ENCODE assay signal across 10 mouse cellular contexts in the genomic region with DNA sequence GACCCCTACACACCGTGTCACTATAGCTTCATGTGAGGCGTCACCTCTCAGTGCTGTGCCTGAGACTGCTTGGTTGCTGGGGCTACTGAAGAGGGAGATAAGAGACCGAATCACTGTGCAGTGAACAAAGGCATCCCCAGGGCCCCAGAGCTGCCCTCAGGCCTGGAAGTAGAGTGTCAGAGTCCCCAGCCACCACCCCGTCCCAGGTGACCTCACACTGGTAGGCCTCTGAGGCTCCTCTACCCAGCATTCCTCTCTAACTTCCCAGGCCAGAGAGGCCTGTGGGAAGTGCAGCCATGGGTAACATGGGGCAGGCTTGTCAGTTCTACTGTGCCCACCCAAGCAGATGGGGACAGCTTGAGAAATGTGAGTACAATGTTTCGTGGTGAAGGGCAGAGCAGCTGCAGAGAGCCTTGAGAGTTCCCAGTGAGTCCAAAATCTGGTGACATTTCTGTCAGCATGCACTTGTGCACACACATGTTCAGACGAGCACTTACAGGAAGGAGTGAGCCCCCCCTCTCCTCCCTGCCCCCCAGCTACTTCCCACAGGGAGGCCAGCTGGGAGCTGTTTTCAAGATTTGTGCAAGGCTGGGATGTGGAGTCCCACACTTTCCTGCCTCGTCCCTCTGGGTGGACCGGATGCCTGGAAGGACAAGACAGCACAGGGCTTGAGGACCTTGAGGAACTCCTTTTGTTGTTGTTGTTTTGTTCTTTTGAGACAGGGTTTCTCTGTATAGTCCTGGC. TPM values are rescaled to one million over a fixed set of nuclear protein-coding genes. Genes with fewer than 3 reads are reported as not detected.
DNase-seq lines count a peak whose midpoint lies in the region; ATAC-seq and TF ChIP-seq lines count a peak whose summit lies in the region.
"Had no signal": no experiment of that assay in that cellular context is flagged by ENCODE, and none has a peak within 500 bp of the region (broad histone marks: within the 10 kb centered on the region; RNA-seq: fewer than 3 reads in every experiment).

No protein-coding gene starts in this region.

- TF ChIP-seq CTCF in embryonic fibroblast, embryonic 13.5 days (IDR thresholded peaks at IDR 0.05; ENCODE audit: borderline replicate concordance, insufficient read depth, low read length) = no peak

- no peak for TF ChIP-seq POLR2A in embryonic fibroblast, embryonic 13.5 days (IDR thresholded peaks at IDR 0.05; ENCODE audit: low read depth, low read length)

- H3K4me2 ChIP-seq in heart, embryonic 12.5 days = no peak overlapping the region
- no peak overlapping the region for H3K4me2 ChIP-seq in midbrain, embryonic 13.5 days (replicated peaks)

- no peaks in the 10 kb centered on the region for H3K36me3 ChIP-seq in heart, embryonic 12.5 days
- peaks cover 7% of the 10 kb centered on the region for H3K36me3 ChIP-seq in midbrain, embryonic 10.5 days
- no peaks in the 10 kb centered on the region for H3K36me3 ChIP-seq in midbrain, embryonic 13.5 days

- WGBS in heart, embryonic 12.5 days = 37% methylated on average over 8 of the region's 8 CpGs
- WGBS in midbrain, embryonic 10.5 days = 73% methylated on average over 8 of the region's 8 CpGs
- 75% methylated on average over 8 of the region's 8 CpGs for WGBS in midbrain, embryonic 13.5 days

- peak; percentile 53 for ATAC-seq in heart, embryonic 12.5 days (ENCODE audit: insufficient number of reproducible peaks, low FRiP score)
- ATAC-seq in midbrain, embryonic 13.5 days = no peak
- no peak for ATAC-seq in cerebellum, adult (ENCODE audit: insufficient number of reproducible peaks, low FRiP score, low TSS enrichment)

- no peaks in the 10 kb centered on the region for H3K9me3 ChIP-seq in heart, embryonic 12.5 days (replicated peaks)
- no peaks in the 10 kb centered on the region for H3K9me3 ChIP-seq in midbrain, embryonic 10.5 days (replicated peaks)
- H3K9me3 ChIP-seq in midbrain, embryonic 13.5 days = no peaks in the 10 kb centered on the region

- H3K27ac ChIP-seq in heart, embryonic 12.5 days (ENCODE audit: poor library complexity, severe bottlenecking) = peak overlapping the region; percentile 70
- H3K27ac ChIP-seq in midbrain, embryonic 10.5 days (replicated peaks) = peak overlapping the region; percentile 33; the same call in 1 of the 2 replicates
- no peak overlapping the region for H3K27ac ChIP-seq in midbrain, embryonic 13.5 days
- peak overlapping the region; percentile 94 for H3K27ac ChIP-seq in embryonic fibroblast, embryonic 13.5 days (ENCODE audit: insufficient read depth, low read length)

- peaks cover 44% of the 10 kb centered on the region for H3K4me1 ChIP-seq in heart, embryonic 12.5 days (replicated peaks)
- H3K4me1 ChIP-seq in midbrain, embryonic 10.5 days = peaks cover 18% of the 10 kb centered on the region
- peaks cover 20% of the 10 kb centered on the region for H3K4me1 ChIP-seq in midbrain, embryonic 13.5 days (replicated peaks)
- H3K4me1 ChIP-seq in embryonic fibroblast, embryonic 13.5 days (ENCODE audit: control insufficient read depth, insufficient read depth, low read length) = peaks cover 22% of the 10 kb centered on the region

- DNase-seq in heart, postnatal 10 days = no peak
- DNase-seq in midbrain, embryonic 10.5 days (ENCODE audit: low spot score) = no peak
- peak; percentile 63 for DNase-seq in retina, embryonic 14.5 days (ENCODE audit: low spot score)
- no peak for DNase-seq in adrenal gland, adult 2 months
- DNase-seq: gastrocnemius, postnatal 25 days; thymus, postnatal 4 days had no signal

- intact Hi-C loops in heart, postnatal 10 days (cut with DNase I) = loop anchor here (5.0 kb wide), 1 partner anchor 34 kb away; no protein-coding TSS in a partner anchor

- H3K4me3 ChIP-seq in heart, embryonic 12.5 days = no peak overlapping the region
- H3K4me3 ChIP-seq in midbrain, embryonic 10.5 days = no peak overlapping the region
- no peak overlapping the region for H3K4me3 ChIP-seq in midbrain, embryonic 13.5 days (replicated peaks)
- no peak overlapping the region for H3K4me3 ChIP-seq in embryonic fibroblast, embryonic 13.5 days (ENCODE audit: insufficient read depth, low read length)

- no peaks in the 10 kb centered on the region for H3K27me3 ChIP-seq in heart, embryonic 12.5 days (replicated peaks)
- H3K27me3 ChIP-seq in midbrain, embryonic 10.5 days (ENCODE audit: low read depth, poor library complexity, severe bottlenecking) = no peaks in the 10 kb centered on the region
- no peaks in the 10 kb centered on the region for H3K27me3 ChIP-seq in midbrain, embryonic 13.5 days

- 0 out of 2 replicates have a peak overlapping the region, but pooled peaks have one; percentile 9 for H3K9ac ChIP-seq in heart, embryonic 12.5 days
- no peak overlapping the region for H3K9ac ChIP-seq in midbrain, embryonic 13.5 days (replicated peaks)

RNA-seq across cellular contexts. Expression of gene Slc9a1, which starts 37.0 kb away (rescaled TPM):
- polyA plus RNA-seq in heart, embryonic 12.5 days (2016; fragmentation: Nextera tagmentation; extraction: Ambion mirVana) = 7.3 and 8.8 TPM in 2 replicates
- total RNA-seq in heart, postnatal 10 days (2021) = 10 to 100 TPM; 21.4 to 24.2 TPM
- 8.3 and 8.6 TPM in 2 replicates for polyA plus RNA-seq in midbrain, embryonic 10.5 days (2016; fragmentation: Nextera tagmentation; extraction: Ambion mirVana)
- 6.8 and 7.9 TPM in 2 replicates for polyA plus RNA-seq in midbrain, embryonic 13.5 days (2015; fragmentation: Nextera tagmentation; extraction: Ambion mirVana)
- 26.2 and 34.7 TPM in 2 replicates for polyA plus RNA-seq in embryonic fibroblast, embryonic 13.5 days (2011; ENCODE audit: insufficient read length, low read depth, missing spikeins)
- total RNA-seq in adrenal gland, adult 2 months (2021) = 10 to 100 TPM; 57.8 to 69.0 TPM
- polyA plus RNA-seq in adrenal gland, adult 2 months (2012; rRNA removed) = 104 and 127 TPM in 2 replicates

RNA-seq across cellular contexts. Expression of gene Wdtc1, which starts 53.2 kb away (rescaled TPM):
- 16.1 and 17.9 TPM in 2 replicates for polyA plus RNA-seq in heart, embryonic 12.5 days (2016; fragmentation: Nextera tagmentation; extraction: Ambion mirVana)
- 10 to 100 TPM; 55.3 to 58.8 TPM for total RNA-seq in heart, postnatal 10 days (2021)
- polyA plus RNA-seq in midbrain, embryonic 10.5 days (2016; fragmentation: Nextera tagmentation; extraction: Ambion mirVana) = 19.2 and 20.0 TPM in 2 replicates
- polyA plus RNA-seq in midbrain, embryonic 13.5 days (2015; fragmentation: Nextera tagmentation; extraction: Ambion mirVana) = 18.2 and 21.8 TPM in 2 replicates
- 21.2 and 21.7 TPM in 2 replicates for polyA plus RNA-seq in embryonic fibroblast, embryonic 13.5 days (2011; ENCODE audit: insufficient read length, low read depth, missing spikeins)
- total RNA-seq in adrenal gland, adult 2 months (2021) = 10 to 100 TPM; 56.3 to 56.9 TPM
- polyA plus RNA-seq in adrenal gland, adult 2 months (2012; rRNA removed) = 75.2 and 83.0 TPM in 2 replicates
